Mouse (Mus musculus) cortical plate, adult 2 months (tissue): ENCODE measurements at regions not wholly inside any gene's neighbourhood (a gene's known extent, or its start where the extent isn't known, plus 50 kb on each side); places are given as distances from the start of the nearest gene placed in this dataset.

Source experiments
- CTCF ChIP-seq: fragments of 200-500 bp; IDR thresholded peaks from 2 replicates; pipeline ENCODE4 v1.5.1; 2011; ENCODE audit warnings: mild to moderate bottlenecking, control low read depth, low read length; ENCODE audit not compliant: insufficient read depth; ENCODE audit errors: extremely low read depth
- POLR2A ChIP-seq: fragments of 200-500 bp; IDR thresholded peaks from 2 replicates; pipeline ENCODE4 v1.6.1; 2011; ENCODE audit warnings: mild to moderate bottlenecking, low read length, control low read depth; ENCODE audit not compliant: insufficient read depth; ENCODE audit errors: extremely low read depth

DNA sequence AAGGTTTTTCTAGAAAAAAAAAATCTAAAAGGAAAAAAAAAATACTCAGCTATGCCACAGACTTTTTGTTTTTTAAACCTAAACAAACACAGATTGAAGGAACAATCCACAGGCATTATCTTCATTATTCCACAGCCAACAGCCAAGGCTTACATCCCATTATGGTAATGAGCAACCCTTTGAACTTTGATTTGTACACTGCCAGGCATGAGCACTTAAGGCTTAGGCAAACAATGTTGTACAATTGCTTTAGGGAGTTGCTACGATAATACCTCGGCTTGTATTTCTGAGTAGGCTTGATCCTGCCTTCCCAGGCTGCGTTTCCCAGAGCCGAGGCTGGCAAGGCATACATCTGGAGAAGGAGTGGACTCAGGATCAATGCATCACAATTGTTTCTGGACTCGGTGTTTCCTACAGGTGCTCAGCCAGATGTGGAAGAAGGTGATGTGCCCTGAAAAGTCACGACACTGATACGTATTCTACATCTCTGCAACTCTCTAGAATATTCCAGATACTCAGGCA is 409.0 kb upstream of the Igfbp7 start:
- no peak for TF ChIP-seq POLR2A
- TF ChIP-seq CTCF = no peak
